Mouse (Mus musculus): ENCODE results near the gene Tcte3.

GRCm38 (mm10) chr17:15088591-15089001 is 47.3 kb upstream of the Tcte3 start:
- TF ChIP-seq EP300 (IDR thresholded peaks at IDR 0.05; ENCODE audit: insufficient read depth, low read depth, low read length), result no peak
- no peak for TF ChIP-seq POLR2A (IDR thresholded peaks at IDR 0.05; ENCODE audit: insufficient read depth, low read depth, low read length)

Data from heart, adult 2 months (tissue).